Mouse (Mus musculus) erythroid progenitor cell, adult 5-6 weeks (primary cell): Measurements from ENCODE around the gene Kif16b. TPM values are rescaled to one million over a fixed set of nuclear protein-coding genes. Genes with fewer than 3 reads are reported as not detected.

ENCODE experiments used
- ATAC-seq: replicated peaks from 2 replicates; pipeline ENCODE4 v1.8.0; 2016; ENCODE audit warnings: moderate number of reproducible peaks, mild to moderate bottlenecking, moderate TSS enrichment, inconsistent platforms; ENCODE audit not compliant: poor library complexity, low FRiP score, severe bottlenecking
- total RNA-seq, 2 experiments: library from RNA; stranded (forward) in 1 of 2; stranded (reverse) in 1 of 2; fragments of 150-400 nt in 1 of 2; fragments of 186-747, 209-891 nt in 1 of 2; gene quantifications; 2 replicates each; pipeline versions ENCODE4 v1.2.3 to v1.2.4; 2015 to 2017; ENCODE audit warnings: low replicate concordance in 2 of 2

The Kif16b gene
- total RNA-seq, 2 experiments from 2014 or later: 9.5 to 15.5 TPM

DNA sequence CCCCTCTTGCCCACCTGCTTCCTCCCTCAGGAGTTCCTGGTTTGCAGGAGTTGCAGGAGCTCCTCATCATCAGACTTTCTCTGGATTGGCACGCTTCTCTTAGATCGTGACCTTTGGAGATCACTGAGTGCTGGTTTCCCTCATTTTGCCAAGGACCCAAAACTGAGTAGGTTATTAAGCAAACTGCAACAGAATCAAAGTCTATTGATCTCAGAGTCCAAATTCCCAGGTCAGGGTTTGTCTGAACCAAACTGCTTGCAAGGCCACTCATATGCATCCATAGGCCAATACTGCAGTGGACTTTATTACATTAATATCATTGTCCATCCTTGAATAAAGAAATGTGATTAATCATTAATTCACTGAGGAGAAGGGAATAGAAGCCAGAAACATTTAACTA is 211.8 kb downstream of the Kif16b start:
- no peak for ATAC-seq

DNA sequence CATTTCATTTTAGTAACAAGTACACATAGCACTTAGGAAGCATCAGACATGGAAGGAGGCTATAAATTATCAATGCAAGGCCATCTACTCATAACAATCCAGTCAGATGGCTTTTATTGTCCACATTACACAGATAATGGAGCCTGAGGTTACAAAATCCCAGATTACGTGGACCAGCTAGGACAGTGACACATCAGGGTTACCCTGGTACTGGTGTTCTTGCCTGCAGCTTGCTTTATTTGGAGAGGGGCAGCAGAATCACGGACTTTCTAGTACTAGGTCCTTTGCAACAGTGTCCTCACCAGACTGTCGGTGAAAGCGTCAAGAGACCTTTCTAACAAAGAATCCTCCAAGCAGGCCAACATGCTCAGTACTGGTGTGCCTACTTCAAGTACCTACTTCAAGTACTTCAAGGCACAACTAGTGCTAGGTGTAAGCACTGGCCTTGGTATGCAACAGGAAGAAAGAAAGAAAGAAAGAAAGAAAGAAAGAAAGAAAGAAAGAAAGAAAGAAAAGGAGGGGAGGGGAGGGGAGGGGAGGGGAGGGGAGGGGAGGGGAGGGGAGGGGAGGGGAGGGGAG is 213.3 kb downstream of the Kif16b start:
- ATAC-seq: no peak

DNA sequence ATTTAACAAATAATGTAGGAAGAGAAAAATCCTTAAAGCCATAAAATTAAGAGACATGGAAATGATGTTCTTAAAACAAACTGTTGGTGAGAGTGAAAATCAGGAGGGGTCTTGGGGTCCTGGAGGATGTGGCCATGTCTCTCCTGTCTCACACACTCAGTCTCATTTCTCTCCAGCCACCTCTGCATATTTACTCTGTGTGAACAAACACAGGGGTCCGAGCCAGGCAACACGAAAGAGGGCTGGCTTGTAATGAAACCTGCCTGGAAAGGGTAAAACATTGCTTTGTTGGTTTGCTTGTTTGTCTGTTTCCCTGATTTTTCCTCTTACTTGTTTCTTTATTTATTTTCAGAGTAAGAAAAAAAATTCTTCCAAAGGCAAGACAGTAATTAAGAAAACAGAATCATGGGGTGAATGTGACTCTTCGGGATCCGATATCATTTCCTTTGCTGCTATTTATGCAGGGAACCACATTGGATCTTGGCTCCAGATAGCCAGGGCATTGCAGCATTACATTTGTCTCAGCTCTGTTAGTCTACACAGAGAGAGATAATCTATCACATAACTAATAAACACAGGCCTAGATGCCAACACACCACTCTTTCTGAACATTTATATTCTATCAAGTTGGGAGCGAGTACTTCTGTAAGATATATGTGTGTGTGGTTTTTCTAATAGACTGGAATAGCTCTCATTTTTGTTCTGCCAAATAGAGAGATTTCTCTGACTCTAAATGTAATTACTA is 218.2 kb downstream of the Kif16b start:
- ATAC-seq: no peak

DNA sequence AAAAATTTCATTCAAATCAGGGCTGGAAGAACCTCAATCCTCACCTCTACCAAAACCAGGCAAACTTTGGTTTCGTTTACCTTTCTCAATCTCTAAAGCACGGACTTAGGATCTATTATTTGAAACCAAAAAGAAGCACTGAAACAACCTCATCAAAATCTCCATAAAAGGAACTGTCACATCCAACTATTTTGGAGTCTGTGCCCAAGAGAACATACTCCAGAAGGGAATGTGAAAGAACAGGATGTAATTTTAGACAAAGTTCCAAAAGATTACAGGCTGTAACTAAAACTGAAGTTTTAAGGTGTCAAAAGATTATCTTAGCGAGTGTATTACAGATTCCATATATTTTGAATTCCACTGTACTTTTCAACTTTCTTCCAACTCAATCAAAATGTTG is 232.9 kb downstream of the Kif16b start:
- no peak for ATAC-seq

DNA sequence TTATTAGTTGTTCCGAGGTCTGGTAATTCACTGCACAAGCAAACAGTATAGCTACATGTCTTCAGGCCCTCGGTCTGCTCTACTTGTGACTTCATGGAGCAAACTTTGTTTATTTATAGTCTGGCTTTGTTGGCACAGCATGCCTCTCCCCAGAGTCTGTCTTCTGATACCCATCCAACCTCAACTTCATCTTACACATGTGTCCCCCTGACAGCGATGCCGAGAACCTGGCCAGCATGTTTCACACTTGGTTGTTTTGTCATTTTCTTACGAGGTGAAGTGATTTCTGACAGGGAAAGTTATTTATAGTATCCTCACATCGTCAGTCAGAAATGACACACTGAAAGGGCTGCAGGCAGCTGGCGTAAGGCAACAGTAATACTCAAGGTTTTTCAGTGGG is 249.7 kb downstream of the Kif16b start:
- no peak for ATAC-seq

DNA sequence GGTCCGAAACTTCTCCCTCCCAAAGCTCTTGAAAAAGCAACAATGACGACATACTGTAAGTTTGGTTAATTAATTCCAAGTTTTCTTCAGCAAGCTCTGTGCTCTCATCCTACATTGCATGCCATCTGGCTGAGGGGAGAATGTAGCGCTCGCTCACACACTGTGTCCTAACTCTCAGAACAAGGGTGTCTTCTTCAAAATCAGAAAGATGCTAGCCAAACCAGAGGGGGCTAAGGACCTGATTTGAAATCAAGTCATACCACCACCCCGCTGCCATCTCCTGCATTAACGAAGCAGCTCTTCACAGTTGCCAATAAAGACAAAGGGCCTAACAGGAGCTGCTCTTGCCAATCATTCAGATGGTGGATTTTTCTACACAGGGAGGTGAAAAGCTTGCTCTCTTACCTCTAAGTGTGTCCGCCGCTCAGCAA is 253.3 kb downstream of the Kif16b start:
- ATAC-seq: no peak

DNA sequence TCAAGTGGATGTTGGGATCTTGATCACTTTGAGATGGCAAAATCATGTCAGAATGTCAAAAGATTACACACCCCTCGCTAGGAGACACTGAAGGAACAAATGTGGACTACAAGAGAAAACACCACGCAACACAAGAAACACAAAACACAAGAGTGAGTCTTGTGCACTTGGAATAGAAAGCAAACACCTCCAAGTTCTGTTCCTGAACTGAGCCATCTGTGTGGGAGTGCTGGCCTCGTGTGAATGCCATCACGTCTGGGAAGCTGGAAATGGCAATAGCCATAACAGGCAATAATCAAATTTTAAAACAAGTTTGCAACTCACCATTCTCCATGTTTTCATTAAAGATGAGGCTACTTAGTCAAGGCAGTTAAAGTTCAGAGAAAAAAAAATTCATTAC is 254.5 kb downstream of the Kif16b start:
- no peak for ATAC-seq

DNA sequence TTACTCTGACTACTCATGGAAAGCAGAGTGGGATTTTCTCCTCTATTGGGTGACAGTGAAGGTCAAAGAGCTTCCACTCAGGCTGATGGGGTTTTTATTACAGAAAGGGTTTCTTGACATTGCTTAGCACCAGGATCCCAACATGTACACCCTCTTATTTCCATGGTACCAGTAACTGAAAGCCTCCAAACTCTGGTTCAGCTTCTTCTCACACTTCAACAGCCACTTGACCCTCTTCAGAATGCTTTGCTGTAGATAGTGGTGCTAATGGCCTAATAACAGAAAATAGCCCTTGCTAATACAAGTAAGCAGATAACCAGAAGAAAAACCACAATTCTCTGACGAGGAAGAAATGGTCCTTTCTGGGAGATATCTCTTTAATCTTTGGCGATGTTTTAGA is 259.6 kb downstream of the Kif16b start:
- no peak for ATAC-seq

DNA sequence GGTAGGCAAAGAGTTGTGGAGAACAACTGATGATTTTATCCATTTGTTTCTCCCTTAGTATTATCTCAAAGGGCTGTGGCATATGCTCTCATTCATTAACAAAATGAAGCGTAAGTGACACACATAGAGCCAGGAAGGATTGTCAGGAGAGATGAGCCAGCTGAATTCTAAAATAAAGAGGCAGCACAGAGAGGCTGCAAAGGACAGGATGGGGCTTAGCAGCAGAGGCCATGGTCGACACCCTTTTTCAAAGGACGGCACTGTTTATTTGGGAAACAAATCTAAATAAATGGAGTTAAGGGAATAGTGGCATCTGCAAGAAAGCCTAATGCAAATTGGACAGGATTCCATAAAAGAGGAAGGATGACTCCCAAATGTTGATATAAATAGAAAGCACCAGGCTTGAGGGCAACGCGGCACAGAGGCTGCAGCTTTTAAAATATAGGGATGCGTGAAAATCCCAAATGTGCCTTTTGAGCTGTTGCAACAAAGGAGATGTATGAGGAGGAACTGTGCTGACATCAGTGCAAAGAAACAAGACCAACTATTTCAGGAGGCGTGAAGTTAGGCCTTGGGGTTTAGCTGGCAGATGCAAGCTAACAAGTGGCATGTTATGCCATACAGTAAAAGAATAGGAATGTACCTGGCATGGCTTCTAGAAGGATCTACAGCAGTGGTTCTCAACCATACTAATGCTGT is 265.6 kb downstream of the Kif16b start:
- ATAC-seq: no peak

DNA sequence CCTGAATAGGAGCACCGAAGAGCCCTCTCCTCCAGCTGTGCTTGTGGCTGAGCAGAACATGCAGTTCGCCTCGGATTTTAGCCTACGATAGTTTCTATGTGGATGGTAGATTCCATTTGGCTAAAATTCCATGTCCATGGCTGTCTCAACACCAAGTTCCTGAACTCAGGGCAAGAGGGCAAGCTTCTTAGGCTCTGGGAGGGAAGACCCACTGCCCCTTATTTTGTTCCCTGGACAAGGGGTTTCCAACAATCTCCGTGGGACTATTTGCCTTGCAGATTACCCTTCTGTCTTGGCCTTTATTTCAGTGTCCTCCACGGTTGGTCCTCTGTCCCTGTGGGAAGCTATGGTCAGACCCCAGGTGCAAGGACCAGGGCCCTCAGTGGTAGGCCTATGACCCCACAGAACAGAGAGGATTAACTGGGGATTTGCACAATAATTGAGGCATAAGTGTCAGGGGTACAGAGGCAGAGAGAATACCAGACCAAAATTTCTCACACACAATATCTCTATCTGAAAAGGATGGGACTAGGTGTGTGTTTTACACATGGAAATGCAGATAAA is 267.3 kb downstream of the Kif16b start:
- ATAC-seq: no peak

DNA sequence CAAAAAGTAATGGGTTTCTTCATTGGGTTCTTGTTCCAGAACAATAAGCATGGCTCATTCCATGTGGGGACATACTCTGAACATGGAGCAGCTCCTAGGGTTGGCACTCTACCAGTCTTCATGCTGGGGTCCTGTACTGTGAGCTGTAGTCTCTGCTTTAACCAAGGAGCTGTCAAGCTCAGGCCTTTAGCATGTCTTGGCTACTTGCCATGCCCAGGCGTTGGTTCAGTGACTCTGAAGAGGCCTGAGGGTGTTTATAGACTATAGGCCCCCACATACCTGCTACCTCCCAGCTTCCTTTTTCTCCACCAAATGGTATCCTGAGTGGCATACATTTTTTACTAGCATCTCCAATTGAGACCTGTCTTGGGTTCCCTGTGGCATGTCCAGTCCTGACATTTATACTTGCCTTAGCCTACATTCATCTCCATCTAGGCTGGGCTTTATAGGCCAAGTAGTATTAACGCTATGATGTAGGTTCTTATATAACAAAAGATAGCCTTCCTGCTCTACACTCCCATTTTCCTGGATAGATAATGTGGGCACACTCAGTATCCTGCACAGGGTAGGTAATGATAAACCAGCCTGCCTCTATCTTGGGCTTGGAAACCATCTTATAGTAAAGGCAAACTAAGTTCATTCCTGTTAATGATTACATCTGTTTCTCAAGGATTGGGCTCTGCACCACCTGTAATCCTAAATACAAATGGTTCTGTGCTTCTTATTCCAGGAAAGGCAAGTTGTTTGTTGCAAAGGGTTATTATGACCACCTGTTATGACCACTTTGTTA is 271.6 kb downstream of the Kif16b start:
- no peak for ATAC-seq

DNA sequence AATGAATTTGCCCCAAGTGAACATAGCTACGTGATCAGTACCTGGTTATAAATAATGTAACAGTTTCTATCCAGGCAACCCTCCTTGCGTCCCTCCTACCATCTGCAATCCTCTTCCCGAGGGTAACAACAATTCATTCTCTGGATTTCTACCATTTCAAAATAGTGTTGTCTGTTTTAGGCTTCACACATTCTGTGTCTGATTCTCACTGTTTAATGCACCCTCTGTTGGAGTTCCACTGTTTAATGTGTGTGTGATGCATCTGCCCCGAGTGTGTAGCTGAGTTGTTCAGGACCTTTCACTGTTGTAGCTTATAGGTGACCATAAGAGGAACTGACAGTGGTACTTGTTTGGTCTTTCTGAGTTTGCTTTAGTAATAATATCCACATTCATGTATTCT is 275.6 kb downstream of the Kif16b start:
- no peak for ATAC-seq

DNA sequence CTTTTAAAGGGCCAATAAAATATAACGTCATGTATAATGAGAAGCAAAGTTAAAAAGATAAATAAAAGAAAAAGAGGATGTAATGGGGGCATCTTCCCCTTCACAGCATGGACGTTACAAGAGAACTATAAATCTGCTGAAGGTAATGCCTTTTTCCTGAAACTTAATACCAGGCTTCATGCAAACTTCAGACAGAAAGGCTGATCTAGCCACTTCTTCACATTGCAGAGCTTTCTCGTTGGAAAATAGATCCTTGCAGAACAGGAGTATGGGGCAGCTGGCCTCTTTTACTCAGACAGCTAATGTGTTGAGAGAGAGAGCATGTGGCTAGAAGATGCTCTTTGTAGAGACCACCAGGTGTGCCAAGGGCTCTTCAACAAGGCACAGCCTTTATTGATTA is 276.2 kb downstream of the Kif16b start:
- ATAC-seq: no peak

DNA sequence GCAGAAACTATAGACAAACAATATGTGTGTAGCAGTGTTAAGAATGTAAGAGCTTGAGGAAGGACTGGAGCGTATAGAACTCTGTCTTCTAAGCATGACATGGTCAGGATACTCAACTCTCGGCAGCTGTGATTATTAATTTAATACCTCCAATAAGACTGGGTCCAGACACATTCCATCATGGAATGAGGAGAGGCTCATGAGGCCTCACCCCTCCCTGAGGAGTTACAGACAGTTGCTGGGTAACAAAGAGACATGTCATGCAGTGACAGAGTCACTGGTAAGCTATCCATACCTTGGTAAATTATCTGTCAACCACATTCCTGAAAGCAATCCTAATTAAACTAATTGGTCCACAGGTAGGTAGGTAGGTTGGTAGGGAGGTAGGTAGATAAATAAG is 277.1 kb downstream of the Kif16b start:
- ATAC-seq: no peak

DNA sequence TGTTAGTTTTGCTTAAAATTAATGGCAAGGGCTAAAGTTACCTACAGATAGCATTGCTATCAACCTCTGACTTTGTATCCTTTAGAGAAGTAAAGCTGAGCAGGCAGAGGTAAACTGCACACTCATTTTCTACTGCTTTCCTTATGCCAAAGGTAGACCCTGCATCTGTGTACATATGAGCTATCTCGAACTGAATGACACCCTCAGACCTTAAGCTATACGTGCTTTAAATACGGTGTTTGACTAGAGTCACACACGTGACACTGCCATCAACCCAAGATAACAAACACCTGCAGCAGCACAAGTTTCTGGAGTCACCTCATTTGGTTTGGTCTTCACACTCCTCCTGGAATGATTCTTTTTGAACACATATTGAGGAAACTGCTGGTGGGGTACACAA is 280.2 kb downstream of the Kif16b start:
- no peak for ATAC-seq

DNA sequence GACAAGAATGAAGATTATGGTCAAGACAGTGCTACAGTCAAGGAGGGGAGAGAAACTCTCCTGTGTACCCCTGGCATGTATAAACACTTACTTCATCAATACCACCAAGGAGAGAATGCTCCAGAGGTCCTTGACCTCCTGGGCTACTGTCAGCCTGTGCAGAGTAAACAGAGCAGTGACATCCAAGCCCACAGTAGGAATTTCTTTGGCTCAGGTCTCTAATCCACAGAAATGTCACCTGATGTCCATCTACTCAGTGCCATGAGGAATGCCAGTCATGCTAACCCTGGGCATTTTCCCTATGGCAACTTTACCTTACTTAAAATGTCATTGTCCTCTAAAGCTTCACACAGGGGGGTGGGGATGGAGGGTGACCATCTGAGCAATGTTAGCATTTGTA is 281.4 kb downstream of the Kif16b start:
- no peak for ATAC-seq

DNA sequence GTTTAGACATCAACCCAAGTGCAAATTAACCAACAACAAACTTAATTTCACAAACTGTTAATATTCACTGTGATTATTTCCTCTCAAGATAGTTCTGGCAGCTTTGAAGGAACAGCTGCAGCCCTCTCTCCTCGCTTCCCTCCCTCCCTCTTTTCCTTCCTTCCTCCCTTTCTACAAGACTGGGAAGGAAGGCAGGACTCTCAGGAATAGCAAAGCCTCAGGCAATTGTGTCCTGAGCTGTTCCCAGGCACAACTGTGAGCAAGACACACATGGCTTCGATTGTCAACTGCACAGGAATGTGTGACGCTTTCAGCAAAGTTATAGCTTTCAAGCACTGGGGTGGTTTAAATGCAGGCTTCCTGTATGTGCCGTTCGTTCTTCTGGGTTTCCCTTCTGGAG is 286.8 kb downstream of the Kif16b start:
- ATAC-seq: no peak

DNA sequence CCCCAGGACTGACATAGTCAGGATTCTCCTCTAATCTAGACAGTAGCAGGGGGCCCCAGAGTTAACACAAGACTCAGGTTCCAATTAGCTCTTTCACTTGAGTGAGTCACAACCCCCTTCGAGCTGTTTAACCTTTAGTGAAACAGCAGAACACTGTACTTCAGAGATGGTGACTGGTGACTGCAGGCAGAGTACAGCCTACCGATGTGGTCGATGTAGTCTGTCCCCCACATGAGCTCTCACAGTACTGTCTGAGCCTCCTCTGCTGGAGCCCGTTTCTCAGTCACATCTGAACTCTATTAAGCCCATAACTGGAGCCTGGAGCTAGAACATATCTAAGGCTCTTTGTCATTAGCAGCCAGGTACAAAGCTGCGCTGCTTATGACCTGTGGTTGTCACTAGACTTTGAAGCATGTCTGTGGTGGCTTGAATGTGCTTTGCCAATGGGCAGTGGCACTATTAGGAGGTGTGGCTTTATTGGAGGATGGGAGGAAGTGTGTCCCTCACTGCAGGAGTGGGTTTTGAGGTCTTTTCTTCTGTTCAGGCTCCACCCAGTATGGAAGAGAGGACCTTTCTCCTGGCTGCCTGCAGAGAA is 288.9 kb downstream of the Kif16b start:
- no peak for ATAC-seq

DNA sequence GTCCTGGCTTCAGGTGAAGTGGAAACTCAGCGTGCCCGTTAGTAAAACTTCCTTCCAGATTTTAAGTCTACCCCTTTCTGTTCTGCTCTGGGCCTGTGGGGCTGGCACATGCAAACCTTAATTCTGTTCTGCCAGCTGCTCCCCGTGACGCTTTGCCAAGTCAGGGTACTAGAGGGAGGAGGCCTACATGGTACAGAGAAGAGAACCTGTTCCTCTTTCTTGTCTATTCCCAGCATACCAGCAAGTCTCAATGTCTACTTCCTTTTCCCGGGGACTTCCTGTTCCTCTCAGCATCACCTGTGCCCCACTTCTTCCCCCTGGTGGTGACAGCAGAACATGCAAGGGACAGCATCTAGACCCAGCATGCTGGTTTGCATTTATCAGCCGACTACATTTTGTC is 290.2 kb downstream of the Kif16b start:
- no peak for ATAC-seq

DNA sequence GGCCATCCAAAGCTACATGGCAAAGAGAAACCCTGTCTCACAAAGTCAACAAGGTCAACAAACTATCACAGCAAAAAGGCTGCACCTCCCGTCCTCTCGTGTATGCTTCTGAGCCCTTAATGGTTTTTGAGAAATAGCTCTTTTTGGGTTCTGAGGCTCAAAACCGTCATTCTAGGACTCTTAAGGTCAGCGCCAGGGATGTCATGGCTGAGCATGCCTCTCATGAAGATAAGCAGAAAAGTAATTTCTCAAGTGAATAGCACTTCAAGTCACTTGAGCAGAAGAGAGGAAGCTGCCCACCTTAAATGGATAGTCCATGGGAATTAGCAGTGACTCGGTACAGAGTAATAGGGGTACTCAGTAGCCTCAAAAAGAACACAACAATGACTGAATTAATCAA is 291.1 kb downstream of the Kif16b start:
- ATAC-seq: no peak
